Mouse (Mus musculus) cerebellum, adult 11-12 months (tissue): ENCODE measurements around the gene Otud4.
"Not testable (repeated sequence)": the region's sequence is repeated elsewhere in the genome, so short reads cannot be mapped to it uniquely, and the experiment has no call there.

Experiments used
- DNase-seq: peaks from one replicate; pipeline ENCODE4 v3.0.0; 2022

The Otud4 gene

DNA sequence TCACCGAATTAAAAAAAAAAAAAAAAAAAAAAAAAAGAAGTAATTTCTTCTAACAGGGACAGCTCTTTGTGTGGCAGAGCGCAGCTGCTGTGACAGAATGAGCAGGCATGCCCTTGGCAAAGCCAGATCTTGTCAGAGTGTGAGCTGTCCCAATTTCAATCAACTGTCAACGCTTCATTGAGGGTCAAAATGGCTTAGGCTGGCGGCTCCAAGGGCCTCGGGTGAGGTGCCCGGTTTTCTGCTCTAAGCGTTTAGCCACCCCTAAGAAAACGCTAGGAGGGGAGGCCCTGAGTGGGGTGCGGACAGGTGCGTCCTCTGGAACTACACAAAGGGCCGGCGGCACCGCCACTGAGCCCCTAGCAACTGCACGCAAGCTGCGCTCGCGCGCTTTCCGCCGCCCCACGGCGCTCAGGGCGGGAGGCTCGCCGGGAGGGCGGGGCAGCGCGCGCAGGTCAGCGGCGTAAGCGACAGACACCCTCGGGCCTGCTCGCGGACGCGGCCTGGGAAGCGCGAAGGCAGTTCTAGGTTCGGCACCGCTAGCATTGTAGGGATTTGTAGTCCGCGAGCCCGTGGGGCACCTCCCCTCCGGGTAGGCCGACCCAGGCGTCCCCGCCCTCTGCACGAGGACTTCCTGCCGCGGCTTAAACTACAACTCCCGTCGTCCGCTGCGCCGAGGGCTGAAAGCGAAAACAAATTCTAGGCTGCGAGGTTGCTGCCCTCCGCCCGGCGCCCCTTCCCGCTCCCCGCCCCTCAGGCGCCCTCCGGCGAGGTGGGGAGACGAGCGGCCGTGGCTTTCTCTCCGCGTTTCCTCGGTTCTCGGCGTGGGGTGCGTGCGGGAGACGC lies 490 bp upstream of the Otud4 start:
- DNase-seq = peak; percentile 99

GRCm38 (mm10) chr8:79641119-79641518 lies 1.7 kb downstream of the Otud4 start:
- DNase-seq = no peak

- no peak for DNase-seq
Measured at GRCm38 (mm10) chr8:79649569-79649968, 10.2 kb downstream of the Otud4 start.

DNA sequence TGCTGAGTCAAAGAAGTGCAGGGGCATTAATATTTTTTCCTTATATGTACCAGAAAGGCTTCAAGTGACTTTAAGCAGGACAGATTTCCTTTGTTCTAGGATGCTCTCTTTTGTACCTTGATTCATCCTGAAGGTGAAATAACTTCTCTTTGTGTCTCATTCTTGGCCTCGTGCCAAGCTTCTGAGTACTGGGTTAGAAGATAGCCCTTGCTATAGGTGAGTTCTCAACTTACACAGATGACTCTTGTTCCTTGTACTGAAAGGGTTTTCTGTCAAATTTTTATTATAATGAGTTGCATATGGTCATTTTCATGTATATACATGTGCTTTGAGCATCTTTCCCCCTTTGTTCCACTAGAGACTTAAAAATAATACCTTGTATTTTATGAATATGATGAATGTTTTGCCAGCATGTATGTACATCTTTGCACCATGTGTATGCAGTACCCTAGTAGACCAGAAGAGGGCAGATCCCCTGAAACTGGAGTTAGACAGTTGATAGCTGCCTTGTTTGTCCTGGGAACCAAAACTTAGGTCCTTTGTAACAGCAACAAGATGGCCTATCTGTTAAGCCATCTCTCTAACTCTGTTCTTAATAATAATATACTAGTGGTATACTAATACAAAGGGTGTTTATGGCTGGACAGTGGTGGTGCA lies 10.9 kb downstream of the Otud4 start:
- DNase-seq = no peak

- DNase-seq = no peak
Measured at GRCm38 (mm10) chr8:79653736-79654135, 14.3 kb downstream of the Otud4 start.

- DNase-seq = not testable (repeated sequence)
Measured at GRCm38 (mm10) chr8:79658715-79659114, 19.3 kb downstream of the Otud4 start.

GRCm38 (mm10) chr8:79676461-79676860 lies 37.0 kb downstream of the Otud4 start:
- no peak for DNase-seq

- no peak for DNase-seq
Measured at GRCm38 (mm10) chr8:79679005-79679404, 39.6 kb downstream of the Otud4 start.

- not testable (repeated sequence) for DNase-seq
Measured at GRCm38 (mm10) chr8:79680083-79680482, 40.7 kb downstream of the Otud4 start.

GRCm38 (mm10) chr8:79680555-79680954 lies 41.1 kb downstream of the Otud4 start:
- peak; percentile 13 for DNase-seq

- no peak for DNase-seq
Measured at GRCm38 (mm10) chr8:79680965-79681364, 41.5 kb downstream of the Otud4 start.

GRCm38 (mm10) chr8:79685927-79686326 lies 46.5 kb downstream of the Otud4 start:
- not testable (repeated sequence) for DNase-seq

DNA sequence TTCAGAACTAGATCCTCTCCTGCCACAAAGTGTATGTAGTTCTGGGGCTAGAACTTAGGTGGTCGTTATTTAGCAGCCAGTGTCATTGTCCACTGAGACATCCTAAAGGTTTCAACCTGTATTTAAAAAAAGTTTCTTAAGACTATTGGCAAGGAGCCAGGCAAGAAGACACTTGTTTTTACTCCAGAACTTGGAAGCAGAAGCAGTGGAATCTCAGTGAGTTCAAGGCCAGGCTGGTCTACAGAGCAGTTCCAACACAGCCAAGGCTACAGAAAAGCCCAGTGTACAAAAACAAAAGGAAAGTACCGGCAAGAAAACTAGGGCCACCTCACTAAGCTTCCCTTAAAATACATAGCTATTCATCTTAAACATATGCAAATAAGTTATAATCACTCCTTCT lies 53.1 kb downstream of the Otud4 start:
- DNase-seq = no peak

GRCm38 (mm10) chr8:79706687-79707086 lies 67.3 kb downstream of the Otud4 start:
- DNase-seq = no peak

- DNase-seq = peak; percentile 97
Measured at GRCm38 (mm10) chr8:79711064-79711961, 71.9 kb downstream of the Otud4 start, which contains the start of the genes Abce1 and Anapc10. Abce1 (minus strand) TSS chr8:79711740. Anapc10 (plus strand) TSS chr8:79711820.

DNA sequence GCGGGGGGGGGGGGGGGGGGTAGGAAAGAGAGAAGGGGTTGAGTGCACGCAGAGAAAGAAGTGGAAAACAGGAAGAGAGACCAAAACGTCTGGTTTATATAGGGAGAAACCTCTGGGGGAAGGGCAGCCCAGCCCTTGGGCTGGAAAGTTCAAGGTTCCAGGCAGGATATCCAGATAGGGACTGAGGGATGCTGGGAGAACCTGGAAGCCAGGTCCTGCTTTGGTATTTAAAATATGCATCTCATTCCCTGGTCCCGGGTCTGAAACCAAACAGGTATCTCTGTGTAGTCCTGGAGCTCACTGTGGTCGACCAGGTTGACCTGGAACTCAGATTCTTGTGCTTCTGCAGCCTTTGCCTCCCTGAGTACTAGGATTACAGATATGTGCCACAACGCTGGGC lies 73.3 kb downstream of the Otud4 start:
- DNase-seq = no peak

DNA sequence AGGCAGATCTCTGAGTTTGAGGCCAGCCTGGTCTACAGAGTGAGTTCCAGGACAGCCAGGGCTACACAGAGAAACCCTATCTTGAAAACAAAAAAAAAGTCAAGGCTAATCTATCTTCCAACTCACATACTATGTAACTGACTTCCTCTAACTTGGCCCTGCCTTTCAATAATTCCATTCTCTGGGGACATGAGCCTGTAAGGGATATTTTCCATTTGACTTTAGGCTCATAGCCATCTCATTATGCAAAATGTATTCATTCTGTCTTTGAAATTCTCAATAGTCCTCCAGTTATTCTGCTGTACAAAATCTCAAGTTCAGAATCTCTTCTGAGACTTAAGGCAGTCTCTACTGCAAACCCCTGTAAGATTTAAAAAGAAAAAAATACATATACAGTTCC lies 82.1 kb downstream of the Otud4 start:
- DNase-seq = no peak

DNA sequence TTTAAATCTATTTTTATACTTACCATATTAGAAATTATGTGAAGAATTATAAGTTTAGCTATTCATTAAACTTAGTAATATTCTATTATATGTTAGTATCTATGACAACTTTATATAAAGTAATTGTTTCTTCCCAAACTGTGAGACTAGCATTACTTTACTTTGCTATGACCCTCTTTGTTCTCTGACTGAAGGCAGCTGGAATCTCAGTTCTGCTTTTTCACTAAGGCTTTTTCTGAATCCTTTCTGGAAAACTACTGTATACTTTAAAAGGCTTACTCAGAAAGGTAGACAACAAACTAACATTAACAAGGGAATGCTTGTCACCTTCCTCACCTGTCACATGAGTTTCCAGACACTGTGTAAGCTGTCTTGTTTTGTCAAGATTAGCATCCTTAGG lies 83.9 kb downstream of the Otud4 start:
- DNase-seq = no peak

DNA sequence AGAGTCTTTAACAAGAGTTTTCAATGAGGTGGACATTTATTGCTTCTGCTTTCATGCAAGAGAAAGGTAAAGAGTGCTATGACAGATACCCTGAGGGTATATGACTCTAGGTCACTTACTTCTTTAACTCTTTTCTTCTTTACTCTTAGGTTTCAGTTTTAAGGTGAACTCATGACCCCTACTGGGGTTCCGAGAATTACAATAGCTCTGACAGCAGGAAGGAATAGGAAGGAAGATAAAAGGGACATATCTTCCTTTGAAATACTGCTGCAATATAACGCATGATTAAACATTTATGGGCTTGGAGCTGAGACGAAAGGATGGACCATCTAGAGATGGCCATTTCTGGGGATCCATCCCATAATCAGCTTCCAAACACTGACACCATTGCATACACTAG lies 85.2 kb downstream of the Otud4 start:
- no peak for DNase-seq
